In the genomic region with DNA sequence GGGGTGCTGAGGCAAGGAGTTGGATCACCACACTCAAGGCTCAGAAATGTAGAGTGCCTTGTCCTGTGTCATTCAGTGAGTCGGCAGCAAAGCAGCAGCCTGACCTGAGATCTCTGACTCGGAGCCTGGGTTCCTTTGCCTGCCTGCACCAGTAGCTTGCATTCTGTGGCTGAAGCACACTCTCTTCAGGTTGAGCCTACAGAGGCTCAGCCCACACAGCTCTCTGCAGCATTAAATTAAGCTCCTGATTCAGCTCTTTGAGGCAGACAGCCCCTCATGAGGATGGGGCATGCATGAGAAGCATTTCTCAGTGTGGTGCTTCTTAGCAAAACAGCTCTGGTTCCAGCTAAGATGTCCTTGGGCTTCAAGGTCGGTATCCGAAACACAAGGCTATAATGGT, we compare ENCODE assay signal across 15 mouse cellular contexts.
DNase-seq lines count a peak whose midpoint lies in the region.
"Had no signal": no experiment of that assay in that cellular context is flagged by ENCODE, and none has a peak within 500 bp of the region (broad histone marks: within the 10 kb centered on the region; RNA-seq: fewer than 3 reads in every experiment).

No protein-coding gene starts in this region.

- peak; percentile 44 for DNase-seq in adrenal gland, adult 2 months
- DNase-seq in adrenal gland, postnatal 25 days, result no peak
- peak; percentile 49 to 61 for DNase-seq in right cerebral cortex, adult 2 months (ENCODE audit: low spot score in 2 of 2)
- no peak for DNase-seq in right cerebral cortex, postnatal 4 days
- DNase-seq in left cerebral cortex, adult 8-10 months (ENCODE audit: low spot score in 2 of 2), result peak; percentile 35 to 58
- peak; percentile 58 for DNase-seq in telencephalon, adult 2 months (ENCODE audit: low read depth, low spot score)
- no peak for DNase-seq in spleen, postnatal 36 days (ENCODE audit: low spot score in 2 of 2)
- DNase-seq in liver, result no peak
- DNase-seq: cerebellum, adult 8-10 months; gastrocnemius, postnatal 25 days; kidney, adult 9 months; kidney, postnatal 4 days; layer of hippocampus, postnatal 36 days; lung, postnatal 14 days; thymus, adult 2 months had no signal

Comparison
In these comparisons a context has a peak if more than half of its experiments do, and no peak if none do; other contexts are left out.
1. DNase-seq: peak in adrenal gland, adult 2 months (single experiment), right cerebral cortex, adult 2 months (2 of 2), left cerebral cortex, adult 8-10 months (2 of 2) and telencephalon, adult 2 months (single experiment); none in adrenal gland, postnatal 25 days (single experiment), right cerebral cortex, postnatal 4 days (single experiment), spleen, postnatal 36 days (0 of 2) and liver (single experiment).